Mouse (Mus musculus) MEL (cell line): Measurements from ENCODE around the gene Krt82. TPM values are rescaled to one million over a fixed set of nuclear protein-coding genes. Genes with fewer than 3 reads are reported as not detected.

Experiments
- DNase-seq: peaks from one replicate; pipeline ENCODE4 v3.0.0; 2011; ENCODE audit warnings: low read depth, low spot score
- H3K27ac ChIP-seq: 2 replicates; pipeline ENCODE4 v1.5.1; 2012; ENCODE audit warnings: low read depth, mild to moderate bottlenecking, control low read depth, low read length, moderate library complexity; ENCODE audit not compliant: control insufficient read depth
- H3K27me3 ChIP-seq, 2 experiments: fragments of 150-350 bp in 1 of 2; sonication (generic) in 1 of 2; 2 replicates each; pipeline ENCODE4 v1.6.1; 2012; ENCODE audit warnings: low read length in 2 of 2, mild to moderate bottlenecking in 2 of 2, improper control_type of control experiment in 1 of 2, moderate library complexity in 1 of 2; ENCODE audit not compliant: insufficient read depth in 2 of 2, control insufficient read depth in 1 of 2
- H3K36me3 ChIP-seq, 2 experiments: 2 replicates each; pipeline ENCODE4 v1.6.1; 2012 to 2014; ENCODE audit warnings: low read length in 2 of 2, improper control_type of control experiment in 1 of 2, inconsistent platforms in 1 of 2, mild to moderate bottlenecking in 1 of 2; ENCODE audit not compliant: insufficient read depth in 2 of 2, control insufficient read depth in 1 of 2
- H3K4me1 ChIP-seq, 2 experiments: fragments of 150-350 bp in 1 of 2; sonication (generic) in 1 of 2; 2 replicates each; pipeline ENCODE4 v1.6.1; 2012; ENCODE audit warnings: low read length in 2 of 2, improper control_type of control experiment in 1 of 2, mild to moderate bottlenecking in 1 of 2; ENCODE audit not compliant: insufficient read depth in 2 of 2, control insufficient read depth in 1 of 2
- H3K4me3 ChIP-seq, 2 experiments: fragments of 150-350 bp in 1 of 2; sonication (generic) in 1 of 2; 2 replicates each; pipeline ENCODE4 v1.5.1; 2012; ENCODE audit warnings: low read depth in 2 of 2, low read length in 2 of 2, mild to moderate bottlenecking in 2 of 2, moderate library complexity in 2 of 2, control low read depth in 1 of 2, improper control_type of control experiment in 1 of 2; ENCODE audit not compliant: control insufficient read depth in 1 of 2, insufficient read depth in 1 of 2
- H3K79me2 ChIP-seq: 2 replicates; pipeline ENCODE4 v1.6.1; 2012; ENCODE audit warnings: mild to moderate bottlenecking, low read length, moderate library complexity; ENCODE audit not compliant: control insufficient read depth, poor library complexity, insufficient read depth
- H3K9ac ChIP-seq: 2 replicates; pipeline ENCODE4 v1.6.1; 2012; ENCODE audit warnings: low read depth, mild to moderate bottlenecking, control low read depth, low read length, moderate library complexity; ENCODE audit not compliant: control insufficient read depth, poor library complexity, severe bottlenecking
- H3K9me3 ChIP-seq: fragments of 150-350 bp; sonication (generic); replicated peaks from 2 replicates; pipeline ENCODE4 v1.6.1; 2012; ENCODE audit warnings: mild to moderate bottlenecking, low read length, improper control_type of control experiment, moderate library complexity; ENCODE audit not compliant: insufficient read depth
- BHLHE40 ChIP-seq: IDR thresholded peaks from 2 replicates; pipeline ENCODE4 v1.6.1; 2012; ENCODE audit warnings: low read depth, mild to moderate bottlenecking, inconsistent platforms, low read length, improper control_type of control experiment, borderline replicate concordance
- CHD2 ChIP-seq: IDR thresholded peaks from 2 replicates; pipeline ENCODE4 v1.6.1; 2011; ENCODE audit warnings: low read length, improper control_type of control experiment
- CTCF ChIP-seq, 3 experiments: IDR thresholded peaks in 2 of 3; conservative IDR thresholded peaks in 1 of 3; 2 replicates each; pipeline ENCODE4 v1.5.1; 2011 to 2012; ENCODE audit warnings: low read length in 3 of 3, low read depth in 2 of 3, mild to moderate bottlenecking in 2 of 3, improper control_type of control experiment in 1 of 3, inconsistent platforms in 1 of 3, mixed read lengths in 1 of 3, moderate library complexity in 1 of 3; ENCODE audit not compliant: control insufficient read depth in 1 of 3, insufficient read depth in 1 of 3, poor library complexity in 1 of 3, severe bottlenecking in 1 of 3
- E2F4 ChIP-seq: IDR thresholded peaks from 2 replicates; pipeline ENCODE4 v1.6.1; 2011; ENCODE audit warnings: low read depth, low read length, improper control_type of control experiment, borderline replicate concordance
- ELF1 ChIP-seq: IDR thresholded peaks from 2 replicates; pipeline ENCODE4 v1.6.1; 2014; ENCODE audit warnings: low read depth, mild to moderate bottlenecking, inconsistent platforms, low read length, improper control_type of control experiment, moderate library complexity
- GATA1 ChIP-seq: IDR thresholded peaks from 2 replicates; pipeline ENCODE4 v1.6.1; 2011; ENCODE audit warnings: low read depth, low read length, improper control_type of control experiment
- HCFC1 ChIP-seq: IDR thresholded peaks from 2 replicates; pipeline ENCODE4 v1.6.1; 2012; ENCODE audit warnings: low read depth, mild to moderate bottlenecking, inconsistent platforms, low read length, improper control_type of control experiment, moderate library complexity
- JUND ChIP-seq: IDR thresholded peaks from 2 replicates; pipeline ENCODE4 v1.6.1; 2011; ENCODE audit warnings: low read depth, mild to moderate bottlenecking, improper control_type of control experiment, low read length
- KAT2A ChIP-seq: conservative IDR thresholded peaks from 2 replicates; pipeline ENCODE4 v1.6.1; 2012; ENCODE audit warnings: low read depth, low read length, improper control_type of control experiment, inconsistent platforms
- MAX ChIP-seq: IDR thresholded peaks from 2 replicates; pipeline ENCODE4 v1.6.1; 2011; ENCODE audit warnings: low read length, improper control_type of control experiment
- MAZ ChIP-seq: IDR thresholded peaks from 2 replicates; pipeline ENCODE4 v1.6.1; 2012; ENCODE audit warnings: low read depth, mild to moderate bottlenecking, inconsistent platforms, low read length, improper control_type of control experiment
- MYC ChIP-seq: IDR thresholded peaks from 2 replicates; pipeline ENCODE4 v1.6.1; 2011; ENCODE audit warnings: low read depth, mild to moderate bottlenecking, low read length, improper control_type of control experiment, moderate library complexity
- NELFE ChIP-seq: IDR thresholded peaks from 2 replicates; pipeline ENCODE4 v1.6.1; 2011; ENCODE audit warnings: low read depth, low read length, improper control_type of control experiment
- POLR2A ChIP-seq, 2 experiments: IDR thresholded peaks; 2 replicates each; pipeline ENCODE4 v1.6.1; 2011 to 2012; ENCODE audit warnings: low read length in 2 of 2, mild to moderate bottlenecking in 2 of 2, control low read depth in 1 of 2, improper control_type of control experiment in 1 of 2, low read depth in 1 of 2, moderate library complexity in 1 of 2; ENCODE audit not compliant: control insufficient read depth in 1 of 2, insufficient read depth in 1 of 2, poor library complexity in 1 of 2
- RAD21 ChIP-seq: IDR thresholded peaks from 2 replicates; pipeline ENCODE4 v1.6.1; 2011; ENCODE audit warnings: mild to moderate bottlenecking, low read depth, low read length, improper control_type of control experiment
- SIN3A ChIP-seq: IDR thresholded peaks from 2 replicates; pipeline ENCODE4 v1.6.1; 2012; ENCODE audit warnings: low read length, improper control_type of control experiment, inconsistent platforms
- TAL1 ChIP-seq: IDR thresholded peaks from 2 replicates; pipeline ENCODE4 v1.6.1; 2012; ENCODE audit warnings: mild to moderate bottlenecking, inconsistent platforms, low read length, moderate library complexity, mixed read lengths
- TBP ChIP-seq: IDR thresholded peaks from 2 replicates; pipeline ENCODE4 v1.8.0; 2011; ENCODE audit warnings: low read depth, low read length, improper control_type of control experiment
- USF2 ChIP-seq, 2 experiments: IDR thresholded peaks; 2 replicates each; pipeline ENCODE4 v1.6.1; 2011 to 2012; ENCODE audit warnings: improper control_type of control experiment in 2 of 2, low read length in 2 of 2, borderline replicate concordance in 1 of 2, inconsistent platforms in 1 of 2, low read depth in 1 of 2, mild to moderate bottlenecking in 1 of 2; ENCODE audit not compliant: insufficient read depth in 1 of 2
- ZKSCAN1 ChIP-seq: IDR thresholded peaks from 2 replicates; pipeline ENCODE4 v1.6.1; 2012; ENCODE audit warnings: low read depth, mild to moderate bottlenecking, inconsistent platforms, low read length, improper control_type of control experiment, moderate library complexity
- ZMIZ1 ChIP-seq: IDR thresholded peaks from 2 replicates; pipeline ENCODE4 v1.6.1; 2012; ENCODE audit warnings: low read depth, mild to moderate bottlenecking, inconsistent platforms, low read length, improper control_type of control experiment, moderate library complexity
- ZNF384 ChIP-seq: IDR thresholded peaks from 2 replicates; pipeline ENCODE4 v1.6.1; 2012; ENCODE audit warnings: low read depth, mild to moderate bottlenecking, inconsistent platforms, low read length, improper control_type of control experiment
- polyA plus RNA-seq, 2 experiments: library from polyadenylated mRNA; stranded (reverse) in 1 of 2; unstranded in 1 of 2; fragments of >175 nt in 1 of 2; fragments of >200 nt in 1 of 2; gene quantifications; 2 replicates each; pipeline versions ENCODE4 v1.2.1 to v1.2.4; 2012; ENCODE audit warnings: low replicate concordance in 2 of 2, low read depth in 1 of 2; ENCODE audit not compliant: insufficient read length in 2 of 2, insufficient read depth in 1 of 2, missing spikeins in 1 of 2
- total RNA-seq: library from RNA; depleted of rRNA; stranded (reverse); fragments of 300-350 nt; gene quantifications from 2 replicates; pipeline ENCODE4 v1.2.3, GENCODE M21; 2012

Krt82 gene
- total and polyA plus RNA-seq, 3 experiments = not detected

- no peak overlapping the region for H3K4me3 ChIP-seq
- no peaks in the 10 kb centered on the region for H3K27me3 ChIP-seq
- no peak overlapping the region for H3K9ac ChIP-seq
- H3K9me3 ChIP-seq = no peaks in the 10 kb centered on the region; the same call in 1 of the 2 replicates
- H3K27ac ChIP-seq = no peak overlapping the region
- no peaks in the 10 kb centered on the region for H3K79me2 ChIP-seq
- H3K36me3 ChIP-seq = no peaks in the 10 kb centered on the region
- TF ChIP-seq ZKSCAN1 = no peak
- no peak for TF ChIP-seq NELFE
- TF ChIP-seq TAL1 = no peak
- TF ChIP-seq RAD21 = no peak
- TF ChIP-seq JUND = no peak
- no peak for TF ChIP-seq KAT2A
- no peak for TF ChIP-seq CTCF (IDR thresholded peaks at IDR 0.05 in 2 of 3, conservative IDR thresholded peaks at IDR 0.05 in 1 of 3; ENCODE audit: control insufficient read depth in 1 of 3, insufficient read depth in 1 of 3, low read depth in 2 of 3, low read length in 3 of 3, poor library complexity in 1 of 3, severe bottlenecking in 1 of 3)
- TF ChIP-seq TBP = no peak
- TF ChIP-seq POLR2A (IDR thresholded peaks at IDR 0.05; ENCODE audit: control insufficient read depth in 1 of 2, insufficient read depth in 1 of 2, low read depth in 1 of 2, low read length in 2 of 2, poor library complexity in 1 of 2) = no peak
- TF ChIP-seq CHD2 = no peak
- no peak for TF ChIP-seq MAZ
- DNase-seq = no peak
- no peaks in the 10 kb centered on the region for H3K4me1 ChIP-seq
Observed at GRCm38 (mm10) chr15:101553169-101553568, 2.7 kb upstream of the Krt82 start.

GRCm38 (mm10) chr15:101552188-101552587 is 1.7 kb upstream of the Krt82 start:
- TF ChIP-seq E2F4 (no peak), USF2 (IDR thresholded peaks at IDR 0.05; ENCODE audit: borderline replicate concordance in 1 of 2, insufficient read depth in 1 of 2, low read depth in 1 of 2, low read length in 2 of 2) (no peak), MAZ (no peak), ELF1 (no peak), ZNF384 (no peak), ZMIZ1 (no peak), GATA1 (no peak), BHLHE40 (no peak), HCFC1 (no peak), SIN3A (no peak), TAL1 (no peak), MYC (no peak), MAX (no peak), NELFE (no peak)
- no peaks in the 10 kb centered on the region; the same call in 1 of the 2 replicates for H3K9me3 ChIP-seq
- H3K79me2 ChIP-seq = no peaks in the 10 kb centered on the region

More at GRCm38 (mm10) chr15:101552188-101552587, 1.7 kb upstream of the Krt82 start:
- DNase-seq = no peak
- Histone ChIP-seq H3K9ac (no peak overlapping the region), H3K27ac (no peak overlapping the region), H3K27me3 (no peaks in the 10 kb centered on the region), H3K4me1 (no peaks in the 10 kb centered on the region), H3K36me3 (no peaks in the 10 kb centered on the region), H3K4me3 (no peak overlapping the region)
